Mouse (Mus musculus): ENCODE results near the gene Cmtm3.
"Not testable (repeated sequence)": the region's sequence is repeated elsewhere in the genome, so short reads cannot be mapped to it uniquely, and the experiment has no call there.

The Cmtm3 gene

DNA sequence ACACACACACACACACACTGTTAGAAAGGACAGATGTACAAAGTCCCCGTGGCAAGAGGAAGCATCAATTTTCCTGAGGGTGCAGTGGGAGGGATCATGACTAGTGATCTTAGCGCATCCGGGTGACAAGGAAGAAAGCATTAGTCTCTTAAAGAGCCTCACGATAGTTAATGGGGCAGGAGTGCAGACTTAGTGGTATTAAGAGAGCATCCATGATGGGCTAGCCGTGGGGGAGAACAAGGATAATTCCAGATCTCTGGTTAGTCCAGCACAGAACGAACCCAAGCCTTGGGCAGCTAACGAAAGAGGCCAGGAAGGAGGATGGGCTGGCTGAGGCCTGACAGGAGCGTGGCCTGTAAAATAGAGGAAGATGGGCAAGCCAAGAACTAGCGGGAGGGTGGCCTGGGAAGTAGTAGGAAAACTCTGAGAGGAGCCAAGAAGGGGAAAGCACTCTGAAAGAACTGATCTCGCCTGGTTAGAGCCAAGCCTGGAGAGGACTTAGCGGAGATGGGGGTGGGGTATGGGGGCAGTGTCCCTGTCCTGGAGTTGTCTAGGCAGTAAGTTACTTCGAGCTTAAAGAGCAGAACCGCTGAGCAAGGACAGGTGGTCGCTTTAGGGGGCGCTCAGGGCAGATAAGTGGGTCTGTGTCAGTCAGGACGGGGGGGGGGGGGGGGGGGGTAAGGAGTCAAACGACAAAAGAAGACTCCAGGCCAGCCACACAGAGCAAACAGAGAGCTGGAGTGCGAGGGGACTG lies at the start of gene Cmtm3:
Gene Cmtm3 (plus strand): TSS at position 182 of the 754 bp plus-strand sequence.
- DNase-seq (ENCODE audit: low spot score in 2 of 2) = peak in 1 of 2 experiments; percentile 59

DNA sequence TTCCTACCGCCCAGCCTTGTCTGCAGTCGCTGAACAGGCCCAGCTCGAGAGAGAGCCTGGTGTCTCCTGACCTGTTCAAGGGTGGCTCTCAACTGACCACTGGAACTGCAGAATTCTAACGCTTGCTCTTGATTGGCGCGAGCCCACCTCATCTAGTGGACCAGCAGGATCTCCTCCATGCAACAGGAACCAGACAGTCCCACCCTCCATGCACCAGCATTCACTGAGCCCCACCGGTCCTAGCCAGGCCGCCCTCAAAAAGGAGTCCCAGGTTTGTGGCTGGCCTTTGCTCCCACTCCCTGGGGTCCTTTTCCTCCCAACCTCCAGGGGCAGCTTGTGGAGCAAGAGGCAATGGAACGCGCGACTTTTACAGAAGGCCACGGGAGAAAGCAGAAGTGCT lies 46.1 kb upstream of the Cmtm3 start, which contains the start of gene Cmtm2a:
Gene Cmtm2a (minus strand): TSS at position 101 of the 400 bp plus-strand sequence.
- not testable (repeated sequence) for DNase-seq (ENCODE audit: low spot score in 2 of 2)

DNA sequence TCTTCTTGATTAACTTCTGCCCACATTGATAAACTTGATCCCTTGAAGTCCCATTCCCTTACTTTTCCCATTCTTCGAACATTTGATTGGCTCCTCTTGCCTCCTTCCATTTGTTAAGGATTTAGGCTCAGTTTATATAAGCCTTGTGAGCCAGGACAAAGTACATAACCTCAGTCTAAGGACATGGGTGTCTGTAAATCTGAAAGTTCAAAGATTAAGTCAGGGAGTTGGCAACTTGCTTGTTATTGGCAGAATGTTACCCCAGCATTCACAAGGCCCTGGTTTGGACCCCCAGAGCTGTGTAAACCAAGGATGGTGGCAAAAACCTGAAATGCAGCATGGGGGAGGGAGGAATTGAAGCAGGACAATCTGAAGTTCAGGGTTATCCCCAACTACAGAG lies 44.8 kb upstream of the Cmtm3 start:
- no peak for DNase-seq (ENCODE audit: low spot score in 2 of 2)

DNA sequence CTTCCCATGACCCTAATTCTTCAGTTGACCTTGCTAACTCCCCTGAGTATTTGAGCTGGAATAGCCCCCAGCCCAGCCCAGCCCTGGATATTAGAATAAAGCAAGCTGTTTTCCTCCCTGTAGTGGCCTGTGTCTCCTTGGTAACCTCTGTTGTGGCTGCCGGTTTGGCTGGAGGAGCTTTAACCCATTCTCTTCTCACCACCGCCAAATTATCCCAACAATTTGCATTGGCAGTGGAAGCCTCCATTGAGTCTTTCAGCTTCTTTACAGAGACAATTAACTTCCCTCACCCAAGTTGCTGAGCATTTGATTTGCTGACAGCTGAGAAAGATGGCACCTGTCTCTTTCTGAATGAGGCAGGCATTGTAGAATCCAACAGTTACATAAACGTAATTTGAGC lies 37.6 kb upstream of the Cmtm3 start:
- DNase-seq (ENCODE audit: low spot score in 2 of 2) = not testable (repeated sequence)

DNA sequence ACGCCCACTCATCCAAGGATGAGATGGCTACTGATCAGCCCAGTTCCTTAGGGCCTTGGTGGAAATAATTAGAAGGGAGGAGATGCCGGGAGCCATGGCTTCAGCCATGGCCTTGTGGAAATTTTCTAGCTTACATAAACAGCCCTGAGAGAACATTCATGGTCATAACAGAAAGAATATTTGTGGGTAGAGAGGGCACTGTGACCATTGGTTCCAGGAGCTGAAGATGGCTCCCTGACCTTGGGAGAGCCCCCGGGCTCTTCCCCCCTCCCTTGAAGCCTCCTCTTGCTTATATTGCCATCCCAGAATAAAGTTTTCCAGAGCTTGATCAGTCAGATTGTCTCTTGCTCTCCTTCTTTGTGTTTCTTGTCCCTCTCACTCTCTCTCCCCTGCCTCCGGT lies 36.7 kb upstream of the Cmtm3 start:
- not testable (repeated sequence) for DNase-seq (ENCODE audit: low spot score in 2 of 2)

DNA sequence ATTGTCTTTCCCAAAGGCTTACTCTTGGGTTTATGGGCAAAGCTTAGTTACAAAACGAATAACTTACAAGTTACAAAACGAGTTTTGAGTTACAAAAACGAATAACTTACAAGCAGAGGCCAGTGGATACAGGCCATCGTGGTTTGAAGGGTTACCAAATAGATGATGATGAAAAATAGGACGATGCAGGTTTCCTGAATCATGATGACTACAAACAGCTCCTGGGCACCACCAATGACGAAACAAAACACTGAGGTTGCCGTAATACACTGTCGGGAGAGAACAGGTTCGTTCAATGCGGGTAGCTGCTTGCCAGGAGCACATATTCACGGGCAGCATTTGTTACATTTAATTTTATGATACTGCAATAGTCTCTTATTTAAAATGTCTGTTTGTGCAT lies 34.2 kb upstream of the Cmtm3 start:
- no peak for DNase-seq (ENCODE audit: low spot score in 2 of 2)

DNA sequence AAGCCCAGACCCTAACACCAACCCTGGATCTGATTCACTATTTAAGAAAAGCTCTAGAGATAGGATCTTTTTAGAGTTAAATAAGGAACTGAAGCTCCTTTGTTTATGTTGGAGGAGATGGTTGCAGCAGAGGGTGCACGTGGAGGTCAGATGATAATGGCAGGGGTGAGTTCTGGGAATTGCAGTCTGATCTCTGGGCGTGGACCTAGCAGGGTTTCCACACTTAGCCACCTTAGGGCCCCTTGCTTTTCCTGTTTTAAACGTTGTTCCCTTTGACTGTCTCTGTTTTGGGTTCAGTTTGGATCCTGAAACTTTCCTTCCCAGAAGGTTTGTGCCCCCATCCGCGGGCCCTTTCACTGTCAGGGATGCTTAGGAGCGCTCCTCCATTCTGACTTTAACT lies 30.9 kb upstream of the Cmtm3 start:
- not testable (repeated sequence) for DNase-seq (ENCODE audit: low spot score in 2 of 2)

DNA sequence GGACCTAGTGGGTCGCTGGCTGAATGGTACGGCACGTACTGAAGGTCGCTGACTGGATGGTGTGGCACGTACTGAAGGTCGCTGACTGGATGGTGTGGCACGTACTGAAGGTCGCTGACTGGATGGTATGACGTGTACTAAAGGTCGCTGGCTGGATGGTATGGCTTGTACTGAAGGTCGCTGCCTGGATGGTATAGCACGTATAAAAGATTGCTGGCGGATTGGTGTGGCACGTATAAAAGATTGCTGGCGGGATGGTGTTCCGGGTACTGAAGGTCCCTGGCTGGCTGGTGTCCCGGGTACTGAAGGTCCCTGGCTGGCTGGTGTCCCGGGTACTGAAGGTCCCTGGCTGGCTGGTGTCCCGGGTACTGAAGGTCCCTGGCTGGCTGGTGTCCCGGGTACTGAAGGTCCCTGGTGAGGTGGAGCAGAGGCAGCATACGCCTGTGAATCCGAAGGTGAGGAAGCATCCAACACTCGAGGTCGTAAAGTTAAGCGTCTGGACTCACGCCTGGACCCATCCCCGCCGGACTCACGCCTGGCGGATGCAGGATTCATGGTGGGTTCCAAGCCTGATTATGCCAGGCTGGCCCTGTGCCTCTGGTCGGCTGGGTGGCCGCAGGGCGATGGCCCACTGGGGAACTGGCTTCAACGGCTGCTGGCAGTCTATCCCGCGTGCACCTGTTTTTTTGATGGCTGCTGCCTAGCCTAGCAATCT lies 29.6 kb upstream of the Cmtm3 start, which contains the start of the genes Gm45711 and Cmtm1:
Gene Gm45711 (minus strand): TSS at position 641 of the 715 bp plus-strand sequence.
Gene Cmtm1 (minus strand): TSS at position 705 of the 715 bp plus-strand sequence.
- not testable (repeated sequence) for DNase-seq (ENCODE audit: low spot score in 2 of 2)

DNA sequence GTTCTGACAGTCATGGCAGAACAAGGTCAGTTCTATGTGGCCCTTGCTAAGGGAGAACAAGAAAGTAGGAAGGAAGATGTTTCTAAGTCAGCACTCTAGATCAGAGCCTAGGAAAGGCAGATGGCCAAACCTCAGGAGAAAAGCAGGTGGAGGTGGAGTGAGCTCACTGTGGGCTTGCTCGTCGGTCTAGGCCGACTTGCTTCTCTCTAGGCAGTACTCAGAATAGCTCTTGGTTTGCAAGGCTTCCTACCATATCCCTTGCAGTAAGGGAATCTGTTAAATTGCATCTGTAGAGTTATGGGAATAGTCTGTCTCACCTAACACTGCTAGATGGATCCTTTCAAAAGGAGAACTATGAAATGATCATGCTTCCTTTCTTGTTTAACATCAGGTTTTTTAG lies 27.2 kb upstream of the Cmtm3 start:
- not testable (repeated sequence) for DNase-seq (ENCODE audit: low spot score in 2 of 2)

DNA sequence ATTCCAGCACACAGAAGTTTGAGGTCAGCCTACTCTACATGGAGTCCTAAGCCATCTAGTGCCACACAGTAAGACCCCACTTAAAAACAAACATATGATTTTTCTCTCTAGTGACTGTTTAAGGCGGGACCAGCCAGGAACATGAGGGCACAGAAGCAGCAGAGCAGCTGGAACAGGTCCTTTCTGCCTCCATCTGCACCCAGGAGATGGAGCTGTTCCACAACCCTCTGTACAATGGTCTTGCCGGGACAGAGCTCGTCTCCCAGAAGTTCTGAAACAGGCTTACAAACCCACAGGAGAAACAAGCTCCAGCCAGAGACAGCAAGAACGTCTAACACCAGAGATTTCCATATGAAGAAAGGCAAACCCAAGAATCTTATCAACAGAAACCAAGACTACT lies 25.9 kb upstream of the Cmtm3 start:
- no peak for DNase-seq (ENCODE audit: low spot score in 2 of 2)

DNA sequence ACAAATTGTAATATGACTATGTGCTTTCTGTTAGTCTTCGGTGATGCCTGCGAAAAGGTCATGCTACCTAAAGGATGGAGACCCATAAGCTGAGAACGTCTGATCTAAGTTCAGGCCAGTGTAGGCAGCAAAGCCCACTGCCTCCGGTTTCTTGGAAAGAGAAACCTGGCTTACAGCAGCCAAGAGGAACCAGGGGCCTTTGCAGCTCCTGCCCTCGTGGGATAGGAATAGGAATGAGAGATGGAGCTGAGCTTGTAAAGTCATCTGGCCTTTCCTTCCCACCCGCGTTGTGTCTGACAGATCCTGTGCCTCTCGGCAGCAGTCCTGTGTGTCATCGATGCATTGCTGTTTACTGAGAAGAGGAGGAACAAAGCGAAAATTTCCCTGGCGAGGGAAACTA lies 17.9 kb upstream of the Cmtm3 start, which contains the start of gene Gm11020:
Gene Gm11020 (plus strand): TSS at position 301 of the 400 bp plus-strand sequence.
- DNase-seq (ENCODE audit: low spot score in 2 of 2) = not testable (repeated sequence)

DNA sequence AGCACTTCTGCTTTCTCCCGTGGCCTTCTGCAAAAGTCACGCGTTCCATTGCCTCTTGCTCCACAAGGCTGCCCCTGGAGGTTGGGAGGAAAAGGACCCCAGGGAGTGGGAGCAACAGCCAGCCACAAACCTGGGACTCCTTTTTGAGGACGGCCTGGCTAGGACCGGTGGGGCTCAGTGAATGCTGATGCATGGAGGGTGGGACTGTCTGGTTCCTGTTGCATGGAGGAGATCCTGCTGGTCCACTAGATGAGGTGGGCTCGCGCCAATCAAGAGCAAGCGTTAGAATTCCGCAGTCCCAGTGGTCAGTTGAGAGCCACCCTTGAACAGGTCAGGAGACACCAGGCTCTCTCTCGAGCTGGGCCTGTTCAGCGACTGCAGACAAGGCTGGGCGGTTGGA lies 17.3 kb upstream of the Cmtm3 start, which contains the start of gene Cmtm2b:
Gene Cmtm2b (plus strand): TSS at position 301 of the 400 bp plus-strand sequence.
- not testable (repeated sequence) for DNase-seq (ENCODE audit: low spot score in 2 of 2)

DNA sequence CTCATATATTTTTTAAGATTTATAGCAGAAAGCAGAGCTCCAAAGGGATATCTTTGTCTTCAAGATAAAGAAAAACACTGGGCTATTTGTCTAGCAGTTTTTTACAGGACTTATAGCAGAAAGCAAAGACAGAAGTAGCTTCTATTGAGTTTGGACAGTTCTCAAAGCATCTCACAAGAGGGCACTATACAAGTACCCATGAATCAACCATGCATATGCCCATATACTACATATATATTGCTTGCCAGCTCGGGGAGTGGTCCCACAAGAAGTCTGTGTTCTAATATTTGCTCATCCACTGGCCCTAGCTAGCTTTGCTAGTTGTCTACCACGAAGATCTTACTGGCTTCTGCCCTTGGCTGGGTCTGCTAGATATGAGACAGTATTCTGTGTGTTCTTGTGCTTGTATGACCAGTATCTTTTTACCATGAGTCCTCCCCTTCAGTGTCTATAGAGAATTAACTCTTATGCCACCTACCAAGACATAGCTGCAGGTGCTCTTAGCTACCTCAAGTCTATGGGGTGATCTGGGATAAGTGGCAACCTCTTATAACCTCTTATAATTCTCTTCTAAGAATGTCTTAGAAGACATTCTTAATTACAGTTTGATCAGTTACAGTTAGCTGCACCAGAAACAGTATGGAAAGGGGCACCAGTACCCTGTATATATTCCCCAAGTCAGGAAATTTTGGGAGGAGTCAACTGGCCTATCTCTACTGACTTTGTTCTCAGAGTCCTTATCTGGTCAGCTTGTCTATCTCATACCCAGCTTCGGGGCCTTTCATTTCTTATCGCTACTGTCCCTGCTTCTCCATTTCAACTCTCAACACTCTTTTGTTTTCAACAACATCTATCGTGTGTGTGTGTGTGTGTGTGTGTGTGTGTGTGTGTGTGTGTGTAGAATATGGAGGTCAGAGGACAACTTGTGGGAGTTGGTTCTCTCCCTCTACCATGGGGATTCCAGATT lies 6.3 kb upstream of the Cmtm3 start:
- no peak for DNase-seq (ENCODE audit: low spot score in 2 of 2)

DNA sequence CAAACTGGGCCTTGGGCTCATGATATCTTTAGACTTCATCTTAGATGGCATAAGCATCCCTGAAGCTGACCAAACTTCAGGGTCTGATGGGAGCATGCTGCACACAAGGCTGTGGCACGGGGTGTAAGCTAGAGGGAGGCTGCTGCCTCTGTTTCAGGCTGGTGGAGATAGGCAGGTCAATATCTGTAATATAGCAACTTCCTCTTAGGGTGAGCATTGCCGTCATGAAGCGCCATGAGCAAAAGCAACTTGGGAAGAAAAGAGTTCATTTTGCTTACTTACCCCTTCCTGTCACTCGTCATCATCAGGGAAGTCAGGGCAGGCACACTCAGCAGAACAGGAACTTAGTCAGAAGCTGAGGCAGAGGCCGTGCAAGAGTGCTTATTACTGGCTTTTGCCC lies 5.4 kb upstream of the Cmtm3 start:
- DNase-seq (ENCODE audit: low spot score in 2 of 2) = no peak

DNA sequence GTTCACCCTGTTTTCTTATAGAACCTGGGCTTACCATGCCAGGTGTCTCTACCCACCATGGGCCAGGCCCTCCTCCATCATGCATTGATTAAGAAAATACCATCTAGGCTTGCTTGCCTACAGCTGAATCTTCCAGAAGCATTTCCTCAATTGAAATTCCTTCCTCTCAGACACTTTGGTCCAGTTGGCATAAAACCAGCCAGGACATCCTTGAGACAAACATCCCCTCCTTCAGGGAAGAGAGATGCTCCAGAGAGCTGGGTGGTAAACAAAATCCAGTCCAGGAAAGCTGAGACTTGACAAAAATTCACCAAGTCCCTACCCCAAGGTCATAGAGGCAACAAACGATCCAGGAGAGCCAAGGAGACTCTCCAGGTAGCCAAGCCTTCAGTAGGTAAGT lies 5.0 kb upstream of the Cmtm3 start:
- no peak for DNase-seq (ENCODE audit: low spot score in 2 of 2)

DNA sequence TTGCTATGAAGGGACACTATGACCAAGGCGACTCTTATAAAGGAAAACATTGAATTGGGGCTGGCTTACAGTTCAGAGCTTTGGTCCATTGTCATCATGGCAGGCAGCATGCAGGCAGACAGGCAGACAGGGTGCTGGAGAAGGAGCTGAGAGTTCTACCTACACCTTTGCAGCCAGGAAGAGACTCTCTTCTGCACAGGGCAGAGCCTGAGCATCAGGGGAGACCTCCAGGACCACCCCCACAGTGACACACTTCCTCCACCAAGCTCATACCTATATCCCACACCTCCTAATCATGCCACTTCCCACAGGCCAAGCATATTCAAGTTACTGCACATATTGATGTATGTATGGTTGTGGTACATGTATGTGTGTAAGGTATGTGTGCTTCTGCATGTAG lies 2.4 kb upstream of the Cmtm3 start:
- DNase-seq (ENCODE audit: low spot score in 2 of 2) = no peak

DNA sequence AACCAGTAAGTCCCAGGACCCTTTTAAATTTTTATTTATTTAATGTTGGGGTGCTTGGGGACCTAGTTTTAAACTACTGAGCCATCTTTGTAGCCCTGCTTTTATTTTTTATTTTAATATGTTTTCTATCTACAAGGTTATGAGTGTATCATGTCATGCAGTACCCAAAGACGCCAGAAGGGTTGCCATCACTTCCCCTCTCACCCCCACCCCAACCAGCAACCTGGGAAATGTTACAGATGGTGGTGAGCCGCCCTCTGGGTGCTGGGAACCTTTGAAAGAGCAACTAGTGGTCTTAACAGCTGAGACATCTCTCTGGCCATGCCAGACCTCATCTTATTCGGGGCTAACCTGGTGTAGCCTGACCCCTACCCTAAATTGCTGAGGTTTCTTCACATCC lies 1.3 kb upstream of the Cmtm3 start:
- DNase-seq (ENCODE audit: low spot score in 2 of 2) = peak in 1 of 2 experiments; percentile 56

DNA sequence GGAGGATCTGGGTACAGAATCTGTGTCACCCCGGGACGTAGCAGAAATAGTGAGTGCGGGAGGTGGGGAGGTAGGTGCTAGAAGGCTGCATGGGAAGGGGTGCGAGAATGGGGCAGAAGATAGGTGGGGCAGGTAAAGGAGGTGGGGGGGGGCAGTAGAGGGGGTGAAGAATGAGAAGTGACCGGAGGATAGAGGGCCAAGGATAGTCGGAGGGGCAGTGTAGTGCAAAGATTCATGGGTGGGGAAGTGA lies 698 bp downstream of the Cmtm3 start:
- peak in 1 of 2 experiments; percentile 56 for DNase-seq (ENCODE audit: low spot score in 2 of 2)

DNA sequence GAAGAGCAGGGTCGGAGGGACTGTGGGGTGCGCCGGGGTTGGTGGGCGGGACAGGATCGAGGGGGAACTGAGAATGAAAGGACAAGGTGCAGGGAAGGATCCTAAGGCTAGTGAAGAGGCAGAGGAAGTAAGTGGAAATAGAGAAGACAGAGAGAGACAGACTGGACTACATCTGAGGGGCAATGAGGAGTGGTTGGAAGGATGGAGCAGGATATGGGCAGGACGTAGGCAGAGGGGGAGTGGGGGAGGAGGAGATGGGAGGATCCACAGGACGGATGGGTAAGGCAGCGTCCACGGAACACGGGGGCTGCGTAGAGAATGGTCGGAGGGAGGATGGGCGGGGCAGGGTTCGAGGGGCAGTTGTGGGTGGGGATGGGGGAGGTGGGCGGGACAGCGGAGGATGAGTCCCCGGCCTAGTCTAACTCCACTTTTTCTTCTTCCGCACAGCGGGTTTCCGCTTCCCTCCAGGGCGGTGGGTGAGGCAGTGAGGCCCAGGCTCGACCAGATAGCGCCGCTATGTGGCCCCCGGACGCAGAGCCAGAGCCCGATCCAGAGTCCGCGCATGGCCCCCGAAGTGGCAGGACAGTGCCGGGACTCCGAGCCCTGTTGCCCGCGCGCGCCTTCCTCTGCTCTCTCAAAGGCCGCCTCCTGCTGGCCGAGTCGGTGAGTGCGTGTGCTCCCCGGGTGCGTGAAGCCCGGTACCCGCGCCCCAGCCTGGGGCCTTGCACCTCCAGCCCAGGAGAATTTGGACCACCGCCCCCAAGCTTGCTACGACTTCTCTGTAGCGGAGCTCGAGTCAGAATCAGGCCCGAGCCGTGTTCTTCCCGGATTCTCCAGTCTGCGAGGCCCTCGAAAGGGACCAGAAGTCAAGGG lies 1.3 kb downstream of the Cmtm3 start:
- DNase-seq (ENCODE audit: low spot score in 2 of 2) = peak; percentile 71 to 89

DNA sequence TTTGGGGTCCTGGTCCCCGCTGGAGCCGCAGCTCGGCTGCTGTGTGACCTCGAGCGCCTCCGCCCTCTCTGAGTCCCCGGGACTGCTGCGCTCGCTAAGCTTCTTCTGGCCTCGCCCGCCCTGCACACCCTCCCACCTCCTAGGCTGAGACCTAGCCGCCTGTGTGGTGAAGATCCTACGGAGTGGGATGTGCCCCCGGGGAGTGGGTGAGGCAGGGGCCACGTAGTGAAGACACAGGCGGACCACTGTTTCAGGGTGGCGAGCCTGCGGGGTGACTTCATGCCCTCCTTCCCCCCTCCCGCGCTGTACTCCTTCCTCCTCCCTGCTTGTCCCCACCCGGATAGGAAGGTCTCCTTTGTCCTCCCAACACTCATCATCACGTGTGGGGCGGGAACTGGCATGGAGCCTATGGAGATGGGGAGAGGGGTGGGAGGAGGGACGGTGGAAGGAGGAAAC lies 1.9 kb downstream of the Cmtm3 start:
- DNase-seq (ENCODE audit: low spot score in 2 of 2) = no peak

DNA sequence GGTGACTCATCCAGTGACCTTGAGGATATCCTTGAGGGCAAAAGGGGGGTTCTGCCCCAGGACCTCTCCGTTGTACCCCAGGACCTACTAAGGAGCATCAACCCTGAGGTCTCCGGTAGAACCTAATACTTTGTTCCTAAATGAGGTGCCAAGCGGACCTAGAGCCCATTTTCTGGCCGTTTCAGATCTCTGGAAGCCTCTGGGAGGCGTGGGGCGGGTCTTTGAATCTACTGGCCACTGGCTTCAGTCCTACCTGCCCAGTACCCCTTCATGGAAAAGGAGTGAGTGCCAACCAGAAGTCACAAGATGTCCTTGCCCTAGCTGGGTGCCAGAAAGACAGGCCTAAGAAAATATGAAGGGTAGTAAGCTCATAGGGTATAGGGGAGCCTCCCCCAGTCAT lies 2.5 kb downstream of the Cmtm3 start:
- DNase-seq (ENCODE audit: low spot score in 2 of 2) = peak in 1 of 2 experiments; percentile 51
